Mouse (Mus musculus): Measurements from ENCODE around the gene Tnrc18. TPM values are rescaled to one million over a fixed set of nuclear protein-coding genes. Genes with fewer than 3 reads are reported as not detected.

The Tnrc18 gene
- polyA plus RNA-seq, 1 experiment from 2014 or later, result 3.4 TPM

- no peak for ATAC-seq (ENCODE audit: insufficient read depth)
- no peak overlapping the region for H3K27ac ChIP-seq (replicated peaks)
Measured at GRCm38 (mm10) chr5:142750173-142750572, 67.3 kb downstream of the Tnrc18 start.

GRCm38 (mm10) chr5:142747026-142747629 lies 70.3 kb downstream of the Tnrc18 start:
- no peaks in the 10 kb centered on the region for H3K4me1 ChIP-seq (replicated peaks)
- ATAC-seq (ENCODE audit: insufficient read depth), result no peak
- whole genome bisulfite sequencing (ENCODE audit: insufficient replicate concordance), result 59% methylated on average over 12 of the region's 12 CpGs

More at GRCm38 (mm10) chr5:142750173-142750572, 67.3 kb downstream of the Tnrc18 start:
- H3K27me3 ChIP-seq, result no peaks in the 10 kb centered on the region
- H3K9me3 ChIP-seq (replicated peaks), result no peaks in the 10 kb centered on the region
- H3K36me3 ChIP-seq (replicated peaks), result peaks cover 24% of the 10 kb centered on the region
- H3K4me3 ChIP-seq (replicated peaks), result no peak overlapping the region
- H3K4me1 ChIP-seq (replicated peaks), result no peaks in the 10 kb centered on the region
- H3K4me2 ChIP-seq, result no peak overlapping the region
- H3K9ac ChIP-seq, result no peak overlapping the region
- 48% methylated on average over 11 of the region's 11 CpGs for WGBS (ENCODE audit: insufficient replicate concordance)

GRCm38 (mm10) chr5:142739941-142740340 lies 77.5 kb downstream of the Tnrc18 start:
- H3K4me2 ChIP-seq, result no peak overlapping the region
- H3K36me3 ChIP-seq (replicated peaks), result peaks cover 54% of the 10 kb centered on the region
- no peak overlapping the region for H3K9ac ChIP-seq
- H3K4me1 ChIP-seq (replicated peaks), result no peaks in the 10 kb centered on the region
- no peaks in the 10 kb centered on the region for H3K9me3 ChIP-seq (replicated peaks)
- H3K27ac ChIP-seq (replicated peaks), result no peak overlapping the region
- H3K27me3 ChIP-seq, result no peaks in the 10 kb centered on the region
- WGBS (ENCODE audit: insufficient replicate concordance), result 68% methylated on average over 8 of the region's 8 CpGs
- no peak for ATAC-seq (ENCODE audit: insufficient read depth)
- H3K4me3 ChIP-seq (replicated peaks), result no peak overlapping the region

More at GRCm38 (mm10) chr5:142747026-142747629, 70.3 kb downstream of the Tnrc18 start:
- Histone ChIP-seq H3K4me2 (no peak overlapping the region), H3K4me3 (replicated peaks) (no peak overlapping the region), H3K9ac (no peak overlapping the region), H3K9me3 (replicated peaks) (no peaks in the 10 kb centered on the region), H3K27me3 (no peaks in the 10 kb centered on the region), H3K36me3 (replicated peaks) (peaks cover 34% of the 10 kb centered on the region; the same call in 1 of the 2 replicates), H3K27ac (replicated peaks) (no peak overlapping the region)

GRCm38 (mm10) chr5:142731916-142732315 lies 85.5 kb downstream of the Tnrc18 start:
- H3K9ac ChIP-seq, result no peak overlapping the region
- H3K27me3 ChIP-seq, result no peaks in the 10 kb centered on the region
- 81% methylated on average over 11 of the region's 11 CpGs for WGBS (ENCODE audit: insufficient replicate concordance)
- no peak overlapping the region for H3K4me2 ChIP-seq
- no peaks in the 10 kb centered on the region for H3K4me1 ChIP-seq (replicated peaks)
- ATAC-seq (ENCODE audit: insufficient read depth), result no peak
- H3K4me3 ChIP-seq (replicated peaks), result no peak overlapping the region
- H3K36me3 ChIP-seq (replicated peaks), result peaks cover 84% of the 10 kb centered on the region
- H3K9me3 ChIP-seq (replicated peaks), result no peaks in the 10 kb centered on the region
- H3K27ac ChIP-seq (replicated peaks), result no peak overlapping the region

GRCm38 (mm10) chr5:142730295-142730694 lies 87.2 kb downstream of the Tnrc18 start:
- no peaks in the 10 kb centered on the region for H3K4me1 ChIP-seq (replicated peaks)
- 63% methylated on average over 12 of the region's 12 CpGs for WGBS (ENCODE audit: insufficient replicate concordance)
- no peaks in the 10 kb centered on the region for H3K9me3 ChIP-seq (replicated peaks)
- no peak for ATAC-seq (ENCODE audit: insufficient read depth)
- H3K27me3 ChIP-seq, result no peaks in the 10 kb centered on the region
- no peak overlapping the region for H3K4me2 ChIP-seq
- peaks cover 74% of the 10 kb centered on the region for H3K36me3 ChIP-seq (replicated peaks)
- H3K27ac ChIP-seq (replicated peaks), result no peak overlapping the region
- no peak overlapping the region for H3K4me3 ChIP-seq (replicated peaks)
- no peak overlapping the region for H3K9ac ChIP-seq

- H3K9ac ChIP-seq, result no peak overlapping the region
- H3K9me3 ChIP-seq (replicated peaks), result no peaks in the 10 kb centered on the region
- no peak for ATAC-seq (ENCODE audit: insufficient read depth)
- 84% methylated on average over 16 of the region's 16 CpGs for WGBS (ENCODE audit: insufficient replicate concordance)
- no peak overlapping the region for H3K4me3 ChIP-seq (replicated peaks)
- no peaks in the 10 kb centered on the region for H3K27me3 ChIP-seq
- no peak overlapping the region for H3K4me2 ChIP-seq
- no peaks in the 10 kb centered on the region for H3K4me1 ChIP-seq (replicated peaks)
- H3K27ac ChIP-seq (replicated peaks), result no peak overlapping the region
- H3K36me3 ChIP-seq (replicated peaks), result peaks cover 64% of the 10 kb centered on the region
Measured at GRCm38 (mm10) chr5:142728301-142728700, 89.2 kb downstream of the Tnrc18 start.

- 74% methylated on average over 6 of the region's 6 CpGs for WGBS (ENCODE audit: insufficient replicate concordance)
- peaks cover 50% of the 10 kb centered on the region for H3K36me3 ChIP-seq (replicated peaks)
Measured at GRCm38 (mm10) chr5:142726748-142727147, 90.7 kb downstream of the Tnrc18 start.

GRCm38 (mm10) chr5:142724265-142724664 lies 93.2 kb downstream of the Tnrc18 start:
- no peaks in the 10 kb centered on the region for H3K9me3 ChIP-seq (replicated peaks)
- no peak for ATAC-seq (ENCODE audit: insufficient read depth)
- H3K9ac ChIP-seq, result no peak overlapping the region
- WGBS (ENCODE audit: insufficient replicate concordance), result 76% methylated on average over 7 of the region's 7 CpGs
- no peak overlapping the region for H3K4me2 ChIP-seq
- H3K27me3 ChIP-seq, result no peaks in the 10 kb centered on the region
- no peak overlapping the region for H3K27ac ChIP-seq (replicated peaks)
- H3K4me3 ChIP-seq (replicated peaks), result no peak overlapping the region
- peaks cover 25% of the 10 kb centered on the region for H3K36me3 ChIP-seq (replicated peaks)
- no peaks in the 10 kb centered on the region for H3K4me1 ChIP-seq (replicated peaks)

More at GRCm38 (mm10) chr5:142726748-142727147, 90.7 kb downstream of the Tnrc18 start:
- Histone ChIP-seq H3K9me3 (replicated peaks) (no peaks in the 10 kb centered on the region), H3K9ac (no peak overlapping the region), H3K27me3 (no peaks in the 10 kb centered on the region), H3K4me3 (replicated peaks) (no peak overlapping the region), H3K4me2 (no peak overlapping the region), H3K4me1 (replicated peaks) (no peaks in the 10 kb centered on the region), H3K27ac (replicated peaks) (no peak overlapping the region)
- no peak for ATAC-seq (ENCODE audit: insufficient read depth)

GRCm38 (mm10) chr5:142723520-142724133 lies 93.8 kb downstream of the Tnrc18 start:
- H3K4me2 ChIP-seq, result peak overlapping the region; percentile 19; the same call in 1 of the 2 replicates
- H3K4me3 ChIP-seq (replicated peaks), result no peak overlapping the region
- H3K9ac ChIP-seq, result no peak overlapping the region
- no peaks in the 10 kb centered on the region for H3K4me1 ChIP-seq (replicated peaks)
- 8% methylated on average over 7 of the region's 7 CpGs for WGBS (ENCODE audit: insufficient replicate concordance)
- no peaks in the 10 kb centered on the region for H3K9me3 ChIP-seq (replicated peaks)
- ATAC-seq (ENCODE audit: insufficient read depth), result no peak
- H3K27ac ChIP-seq (replicated peaks), result no peak overlapping the region
- H3K27me3 ChIP-seq, result no peaks in the 10 kb centered on the region
- peaks cover 22% of the 10 kb centered on the region for H3K36me3 ChIP-seq (replicated peaks)

GRCm38 (mm10) chr5:142719897-142720296 lies 97.6 kb downstream of the Tnrc18 start:
- 70% methylated on average over 13 of the region's 13 CpGs for WGBS (ENCODE audit: insufficient replicate concordance)
- no peaks in the 10 kb centered on the region for H3K4me1 ChIP-seq (replicated peaks)
- H3K4me2 ChIP-seq, result no peak overlapping the region
- H3K9me3 ChIP-seq (replicated peaks), result no peaks in the 10 kb centered on the region
- no peak overlapping the region for H3K4me3 ChIP-seq (replicated peaks)
- no peak overlapping the region for H3K27ac ChIP-seq (replicated peaks)
- no peaks in the 10 kb centered on the region; the same call in 1 of the 2 replicates for H3K27me3 ChIP-seq
- H3K9ac ChIP-seq, result no peak overlapping the region
- H3K36me3 ChIP-seq (replicated peaks), result no peaks in the 10 kb centered on the region
- ATAC-seq (ENCODE audit: insufficient read depth), result no peak

GRCm38 (mm10) chr5:142718486-142718885 lies 99.0 kb downstream of the Tnrc18 start:
- ATAC-seq (ENCODE audit: insufficient read depth), result no peak
- Histone ChIP-seq H3K36me3 (replicated peaks) (no peaks in the 10 kb centered on the region), H3K27ac (replicated peaks) (no peak overlapping the region), H3K4me1 (replicated peaks) (no peaks in the 10 kb centered on the region), H3K4me2 (no peak overlapping the region), H3K4me3 (replicated peaks) (no peak overlapping the region), H3K27me3 (no peaks in the 10 kb centered on the region; the same call in 1 of the 2 replicates), H3K9ac (no peak overlapping the region), H3K9me3 (replicated peaks) (no peaks in the 10 kb centered on the region)
- 62% methylated on average over 25 of the region's 25 CpGs for WGBS (ENCODE audit: insufficient replicate concordance)
